Mouse (Mus musculus) hindbrain, embryonic 12.5 days (tissue): ENCODE measurements around the gene Gm45194. TPM values are rescaled to one million over a fixed set of nuclear protein-coding genes. Genes with fewer than 3 reads are reported as not detected.

Experiments used
- ATAC-seq: fragments of 200-750 bp; cut with Nextera tagmentation; 2 replicates; pipeline ENCODE4 v1.8.0; 2017; ENCODE audit warnings: moderate TSS enrichment; ENCODE audit not compliant: low FRiP score
- H3K27ac ChIP-seq: fragments of 300-500 bp; sonication (generic); 2 replicates; pipeline ENCODE4 v1.5.1; 2016; ENCODE audit warnings: mild to moderate bottlenecking
- H3K27me3 ChIP-seq: fragments of 300-500 bp; sonication (generic); 2 replicates; pipeline ENCODE4 v1.6.1; 2016; ENCODE audit warnings: mild to moderate bottlenecking
- H3K36me3 ChIP-seq: fragments of 300-500 bp; sonication (generic); 2 replicates; pipeline ENCODE4 v1.6.1; 2016; ENCODE audit warnings: mild to moderate bottlenecking
- H3K4me1 ChIP-seq: fragments of 300-500 bp; sonication (generic); 2 replicates; pipeline ENCODE4 v1.6.1; 2016
- H3K4me2 ChIP-seq: fragments of 300-500 bp; sonication (generic); replicated peaks from 2 replicates; pipeline ENCODE4 v1.6.1; 2016; ENCODE audit warnings: mild to moderate bottlenecking
- H3K4me3 ChIP-seq: fragments of 300-500 bp; sonication (generic); 2 replicates; pipeline ENCODE4 v1.5.1; 2016; ENCODE audit warnings: mild to moderate bottlenecking
- H3K9ac ChIP-seq: fragments of 300-500 bp; sonication (generic); 2 replicates; pipeline ENCODE4 v1.6.1; 2016; ENCODE audit warnings: mild to moderate bottlenecking, moderate library complexity
- H3K9me3 ChIP-seq: fragments of 300-500 bp; sonication (generic); replicated peaks from 2 replicates; pipeline ENCODE4 v1.6.1; 2016; ENCODE audit warnings: mild to moderate bottlenecking
- WGBS: fragments of 180-500 bp; shearing (Covaris S2); methylation state at CpG from one replicate; pipeline ENCODE4 v1.1.7; 2016; 5-methylcytosine and 5-hydroxymethylcytosine counted together
- polyA plus RNA-seq: library from polyadenylated mRNA; unstranded; fragments of >200 nt; fragmentation: Nextera tagmentation; extraction: Ambion mirVana; gene quantifications from 2 replicates; pipeline ENCODE4 v1.2.1, GENCODE M21; 2016

Gene Gm45194
- polyA plus RNA-seq = 0.66 and 1.9 TPM in 2 replicates

- no peak within 1 kb of the TSS for H3K4me3 ChIP-seq
- H3K9ac ChIP-seq = no peak within 1 kb of the TSS
These were observed at the start of gene Gm45194 for GRCm38 (mm10) chrX:111891089-111891488. Gene Gm45194 (plus strand): TSS chrX:111891389.

GRCm38 (mm10) chrX:111855878-111856277 lies 35.3 kb upstream of the Gm45194 start:
- H3K4me1 ChIP-seq = no peaks in the 10 kb centered on the region
- no peaks in the 10 kb centered on the region for H3K9me3 ChIP-seq
- no peaks in the 10 kb centered on the region for H3K36me3 ChIP-seq
- H3K4me3 ChIP-seq = no peak overlapping the region
- H3K9ac ChIP-seq = no peak overlapping the region
- no peak overlapping the region for H3K27ac ChIP-seq
- no peaks in the 10 kb centered on the region for H3K27me3 ChIP-seq
- no peak overlapping the region for H3K4me2 ChIP-seq
- peak; percentile 50; the same call in 1 of the 2 replicates for ATAC-seq
- 65% methylated on average over 3 of the region's 3 CpGs for WGBS

More at GRCm38 (mm10) chrX:111891089-111891488, at the start of gene Gm45194:
- Histone ChIP-seq H3K4me1 (no peaks in the 10 kb centered on the region), H3K27me3 (peaks cover 7% of the 10 kb centered on the region), H3K4me2 (no peak within 1 kb of the TSS), H3K9me3 (no peaks in the 10 kb centered on the region), H3K36me3 (no peaks in the 10 kb centered on the region), H3K27ac (no peak within 1 kb of the TSS)
- ATAC-seq = no peak
- WGBS = 39% methylated on average over 2 of the region's 2 CpGs

GRCm38 (mm10) chrX:111881251-111881650 lies 9.9 kb upstream of the Gm45194 start:
- no peak for ATAC-seq
- Histone ChIP-seq H3K4me3 (no peak overlapping the region), H3K4me2 (no peak overlapping the region), H3K27ac (no peak overlapping the region), H3K4me1 (no peaks in the 10 kb centered on the region), H3K36me3 (no peaks in the 10 kb centered on the region), H3K9ac (no peak overlapping the region), H3K9me3 (no peaks in the 10 kb centered on the region), H3K27me3 (no peaks in the 10 kb centered on the region)
- 65% methylated on average over 5 of the region's 5 CpGs for WGBS

GRCm38 (mm10) chrX:111894321-111895050 lies 3.3 kb downstream of the Gm45194 start:
- H3K9ac ChIP-seq = peak overlapping the region; percentile 43; the same call in 1 of the 2 replicates
- no peak overlapping the region for H3K27ac ChIP-seq
- 31% methylated on average over 65 of the region's 71 CpGs for WGBS
- H3K27me3 ChIP-seq = peaks cover 7% of the 10 kb centered on the region
- ATAC-seq = peak; percentile 78
- H3K9me3 ChIP-seq = no peaks in the 10 kb centered on the region
- H3K36me3 ChIP-seq = no peaks in the 10 kb centered on the region
- H3K4me1 ChIP-seq = no peaks in the 10 kb centered on the region
- peak overlapping the region; percentile 45 for H3K4me3 ChIP-seq
- H3K4me2 ChIP-seq = peak overlapping the region; percentile 74

GRCm38 (mm10) chrX:111895084-111895779 lies 4.0 kb downstream of the Gm45194 start:
- Histone ChIP-seq H3K36me3 (no peaks in the 10 kb centered on the region), H3K27ac (no peak overlapping the region), H3K4me2 (peak overlapping the region; percentile 74), H3K9ac (peak overlapping the region; percentile 43; the same call in 1 of the 2 replicates), H3K9me3 (no peaks in the 10 kb centered on the region), H3K27me3 (peaks cover 7% of the 10 kb centered on the region), H3K4me3 (peak overlapping the region; percentile 45), H3K4me1 (no peaks in the 10 kb centered on the region)
- ATAC-seq = peak; percentile 60
- 28% methylated on average over 56 of the region's 70 CpGs for WGBS

GRCm38 (mm10) chrX:111917422-111917821 lies 26.2 kb downstream of the Gm45194 start:
- Histone ChIP-seq H3K36me3 (no peaks in the 10 kb centered on the region), H3K4me2 (no peak overlapping the region), H3K27ac (no peak overlapping the region), H3K27me3 (no peaks in the 10 kb centered on the region), H3K9me3 (no peaks in the 10 kb centered on the region), H3K4me3 (no peak overlapping the region), H3K4me1 (no peaks in the 10 kb centered on the region), H3K9ac (no peak overlapping the region)
- no peak for ATAC-seq

GRCm38 (mm10) chrX:111960909-111961308 lies 69.7 kb downstream of the Gm45194 start:
- no peaks in the 10 kb centered on the region for H3K4me1 ChIP-seq
- H3K4me2 ChIP-seq = no peak overlapping the region
- ATAC-seq = no peak
- H3K36me3 ChIP-seq = no peaks in the 10 kb centered on the region
- H3K9me3 ChIP-seq = no peaks in the 10 kb centered on the region
- no peak overlapping the region for H3K27ac ChIP-seq
- H3K4me3 ChIP-seq = no peak overlapping the region
- WGBS = 77% methylated on average over 4 of the region's 4 CpGs
- H3K27me3 ChIP-seq = no peaks in the 10 kb centered on the region
- H3K9ac ChIP-seq = no peak overlapping the region

- H3K9ac ChIP-seq = no peak overlapping the region
- H3K27me3 ChIP-seq = no peaks in the 10 kb centered on the region
- WGBS = 33% methylated on average over 1 of the region's 1 CpGs
- H3K27ac ChIP-seq = no peak overlapping the region
- H3K36me3 ChIP-seq = no peaks in the 10 kb centered on the region
- H3K4me3 ChIP-seq = no peak overlapping the region
- H3K4me1 ChIP-seq = no peaks in the 10 kb centered on the region
- no peak for ATAC-seq
- H3K9me3 ChIP-seq = no peaks in the 10 kb centered on the region
- H3K4me2 ChIP-seq = no peak overlapping the region
These were observed 108.5 kb downstream of the Gm45194 start for GRCm38 (mm10) chrX:111999661-112000060.

- ATAC-seq = no peak
- Histone ChIP-seq H3K9me3 (no peaks in the 10 kb centered on the region), H3K4me1 (no peaks in the 10 kb centered on the region), H3K9ac (no peak within 1 kb of the TSS), H3K4me3 (no peak within 1 kb of the TSS), H3K27ac (no peak within 1 kb of the TSS), H3K36me3 (no peaks in the 10 kb centered on the region), H3K4me2 (no peak within 1 kb of the TSS), H3K27me3 (no peaks in the 10 kb centered on the region)
These were observed 119.5 kb downstream of the Gm45194 start, which contains the start of gene Tex16 for GRCm38 (mm10) chrX:112010707-112011106. Gene Tex16 (plus strand): TSS chrX:112011007.

GRCm38 (mm10) chrX:112238749-112239148 lies 347.6 kb downstream of the Gm45194 start, which contains the start of gene 4933403O08Rik:
Gene 4933403O08Rik (plus strand): TSS chrX:112239049.
- no peaks in the 10 kb centered on the region for H3K4me1 ChIP-seq
- H3K36me3 ChIP-seq = no peaks in the 10 kb centered on the region
- ATAC-seq = no peak
- WGBS = 94% methylated on average over 3 of the region's 3 CpGs
- no peak within 1 kb of the TSS for H3K27ac ChIP-seq
- H3K4me3 ChIP-seq = no peak within 1 kb of the TSS
- H3K4me2 ChIP-seq = no peak within 1 kb of the TSS
- no peaks in the 10 kb centered on the region for H3K27me3 ChIP-seq
- no peak within 1 kb of the TSS for H3K9ac ChIP-seq
- no peaks in the 10 kb centered on the region for H3K9me3 ChIP-seq

GRCm38 (mm10) chrX:112242916-112243315 lies 351.7 kb downstream of the Gm45194 start:
- 87% methylated on average over 1 of the region's 1 CpGs for WGBS

GRCm38 (mm10) chrX:112255513-112255912 lies 364.3 kb downstream of the Gm45194 start:
- H3K4me2 ChIP-seq = no peak overlapping the region
- no peak overlapping the region for H3K9ac ChIP-seq
- 79% methylated on average over 2 of the region's 2 CpGs for WGBS
- H3K27me3 ChIP-seq = no peaks in the 10 kb centered on the region
- ATAC-seq = no peak
- no peak overlapping the region for H3K4me3 ChIP-seq
- H3K9me3 ChIP-seq = no peaks in the 10 kb centered on the region
- H3K4me1 ChIP-seq = no peaks in the 10 kb centered on the region
- no peaks in the 10 kb centered on the region for H3K36me3 ChIP-seq
- H3K27ac ChIP-seq = no peak overlapping the region

More at GRCm38 (mm10) chrX:112242916-112243315, 351.7 kb downstream of the Gm45194 start:
- H3K4me2 ChIP-seq = no peak overlapping the region
- ATAC-seq = no peak
- no peaks in the 10 kb centered on the region for H3K4me1 ChIP-seq
- H3K27me3 ChIP-seq = no peaks in the 10 kb centered on the region
- H3K36me3 ChIP-seq = no peaks in the 10 kb centered on the region
- no peak overlapping the region for H3K4me3 ChIP-seq
- H3K9ac ChIP-seq = no peak overlapping the region
- no peak overlapping the region for H3K27ac ChIP-seq
- H3K9me3 ChIP-seq = no peaks in the 10 kb centered on the region
